Mouse (Mus musculus) lung, embryonic 16.5 days (tissue): Measurements from ENCODE around the gene Rcan2. TPM values are rescaled to one million over a fixed set of nuclear protein-coding genes. Genes with fewer than 3 reads are reported as not detected.
"Not testable (repeated sequence)": the region's sequence is repeated elsewhere in the genome, so short reads cannot be mapped to it uniquely, and the experiment has no call there.

Experiments used
- ATAC-seq: fragments of 200-750 bp; cut with Nextera tagmentation; 2 replicates; pipeline ENCODE4 v1.8.0; 2017; ENCODE audit warnings: low read depth, mild to moderate bottlenecking, moderate library complexity
- H3K27ac ChIP-seq: fragments of 300-500 bp; sonication (generic); 2 replicates; pipeline ENCODE4 v1.5.1; 2014; ENCODE audit warnings: mild to moderate bottlenecking, control low read depth, low read length
- H3K27me3 ChIP-seq: fragments of 300-500 bp; sonication (generic); 2 replicates; pipeline ENCODE4 v1.6.1; 2014; ENCODE audit warnings: low read depth, low read length, mixed read lengths; ENCODE audit not compliant: control insufficient read depth, insufficient read depth
- H3K36me3 ChIP-seq: fragments of 300-500 bp; sonication (generic); 2 replicates; pipeline ENCODE4 v1.6.1; 2014; ENCODE audit warnings: low read length; ENCODE audit not compliant: control insufficient read depth, insufficient read depth
- H3K4me1 ChIP-seq: fragments of 300-500 bp; sonication (generic); replicated peaks from 2 replicates; pipeline ENCODE4 v1.6.1; 2014; ENCODE audit warnings: low read length, mixed read lengths; ENCODE audit not compliant: control insufficient read depth, insufficient read depth
- H3K4me2 ChIP-seq: fragments of 300-500 bp; sonication (generic); 2 replicates; pipeline ENCODE4 v1.6.1; 2014; ENCODE audit warnings: low read depth, low read length, control low read depth
- H3K4me3 ChIP-seq: fragments of 300-500 bp; sonication (generic); 2 replicates; pipeline ENCODE4 v1.5.1; 2014; ENCODE audit warnings: mild to moderate bottlenecking, low read length, control low read depth
- H3K9ac ChIP-seq: fragments of 300-500 bp; sonication (generic); 2 replicates; pipeline ENCODE4 v1.6.1; 2014; ENCODE audit warnings: low read length, control low read depth
- H3K9me3 ChIP-seq: fragments of 300-500 bp; sonication (generic); 2 replicates; pipeline ENCODE4 v1.6.1; 2016; ENCODE audit warnings: low read length; ENCODE audit not compliant: control insufficient read depth
- WGBS: fragments of 180-500 bp; shearing (Covaris S2); extraction: QIAGEN DNeasy Blood & Tissue Kit; methylation state at CpG from one replicate; pipeline ENCODE4 v1.1.7; 2014; 5-methylcytosine and 5-hydroxymethylcytosine counted together
- polyA plus RNA-seq: library from polyadenylated mRNA; unstranded; fragments of >200 nt; fragmentation: Nextera tagmentation; extraction: Ambion mirVana; gene quantifications from 2 replicates; pipeline ENCODE4 v1.2.1, GENCODE M21; 2015

Gene Rcan2
- polyA plus RNA-seq, 1 experiment from 2014 or later = 5.3 TPM

- Histone ChIP-seq H3K9ac (no peak overlapping the region), H3K4me2 (no peak overlapping the region), H3K36me3 (no peaks in the 10 kb centered on the region), H3K4me1 (no peaks in the 10 kb centered on the region), H3K27ac (no peak overlapping the region), H3K9me3 (no peaks in the 10 kb centered on the region), H3K27me3 (no peaks in the 10 kb centered on the region), H3K4me3 (no peak overlapping the region)
- no peak for ATAC-seq
- 72% methylated on average over 6 of the region's 6 CpGs for WGBS
Observed at GRCm38 (mm10) chr17:43818390-43818789, 17.2 kb downstream of the Rcan2 start.

GRCm38 (mm10) chr17:43820904-43821303 is 19.8 kb downstream of the Rcan2 start:
- Histone ChIP-seq H3K4me1 (no peaks in the 10 kb centered on the region), H3K4me2 (no peak overlapping the region), H3K36me3 (no peaks in the 10 kb centered on the region), H3K27me3 (no peaks in the 10 kb centered on the region), H3K27ac (no peak overlapping the region), H3K4me3 (no peak overlapping the region), H3K9ac (no peak overlapping the region), H3K9me3 (no peaks in the 10 kb centered on the region)
- 80% methylated on average over 2 of the region's 2 CpGs for whole genome bisulfite sequencing
- no peak for ATAC-seq

GRCm38 (mm10) chr17:43822207-43822606 is 21.1 kb downstream of the Rcan2 start:
- Histone ChIP-seq H3K4me2 (no peak overlapping the region), H3K36me3 (no peaks in the 10 kb centered on the region), H3K4me1 (no peaks in the 10 kb centered on the region), H3K27ac (no peak overlapping the region), H3K9me3 (no peaks in the 10 kb centered on the region), H3K9ac (no peak overlapping the region), H3K27me3 (no peaks in the 10 kb centered on the region), H3K4me3 (no peak overlapping the region)
- WGBS = 34% methylated on average over 6 of the region's 6 CpGs
- no peak for ATAC-seq

GRCm38 (mm10) chr17:43822630-43823029 is 21.5 kb downstream of the Rcan2 start:
- H3K27ac ChIP-seq = no peak overlapping the region
- H3K4me1 ChIP-seq = no peaks in the 10 kb centered on the region
- no peak overlapping the region for H3K4me3 ChIP-seq
- H3K27me3 ChIP-seq = no peaks in the 10 kb centered on the region
- no peak for ATAC-seq
- no peak overlapping the region for H3K9ac ChIP-seq
- H3K4me2 ChIP-seq = no peak overlapping the region
- H3K9me3 ChIP-seq = no peaks in the 10 kb centered on the region
- 57% methylated on average over 2 of the region's 2 CpGs for WGBS
- H3K36me3 ChIP-seq = no peaks in the 10 kb centered on the region

GRCm38 (mm10) chr17:43824781-43825410 is 23.7 kb downstream of the Rcan2 start:
- WGBS = 77% methylated on average over 10 of the region's 10 CpGs
- Histone ChIP-seq H3K4me1 (no peaks in the 10 kb centered on the region), H3K9ac (no peak overlapping the region), H3K27me3 (no peaks in the 10 kb centered on the region), H3K4me2 (no peak overlapping the region), H3K27ac (no peak overlapping the region), H3K36me3 (no peaks in the 10 kb centered on the region), H3K9me3 (no peaks in the 10 kb centered on the region), H3K4me3 (no peak overlapping the region)
- ATAC-seq = no peak

- H3K27me3 ChIP-seq, H3K4me3 ChIP-seq, ATAC-seq, H3K9me3 ChIP-seq, H3K27ac ChIP-seq, H3K36me3 ChIP-seq, H3K4me1 ChIP-seq, H3K4me2 ChIP-seq, H3K9ac ChIP-seq: not testable (repeated sequence)
- 47% methylated on average over 1 of the region's 1 CpGs for WGBS
Observed at GRCm38 (mm10) chr17:43825411-43825785, 24.2 kb downstream of the Rcan2 start.

- H3K27me3 ChIP-seq = no peaks in the 10 kb centered on the region
- H3K36me3 ChIP-seq = no peaks in the 10 kb centered on the region
- no peak overlapping the region for H3K9ac ChIP-seq
- no peak overlapping the region for H3K4me2 ChIP-seq
- ATAC-seq = no peak
- H3K27ac ChIP-seq = no peak overlapping the region
- H3K4me3 ChIP-seq = no peak overlapping the region
- H3K9me3 ChIP-seq = no peaks in the 10 kb centered on the region
- WGBS = 48% methylated on average over 3 of the region's 3 CpGs
- no peaks in the 10 kb centered on the region for H3K4me1 ChIP-seq
Observed at GRCm38 (mm10) chr17:43827261-43827660, 26.1 kb downstream of the Rcan2 start.

- Histone ChIP-seq H3K27ac (no peak overlapping the region), H3K36me3 (no peaks in the 10 kb centered on the region), H3K9ac (no peak overlapping the region), H3K4me3 (no peak overlapping the region), H3K4me2 (no peak overlapping the region; the same call in 1 of the 2 replicates), H3K27me3 (no peaks in the 10 kb centered on the region), H3K4me1 (no peaks in the 10 kb centered on the region), H3K9me3 (no peaks in the 10 kb centered on the region)
- WGBS = 63% methylated on average over 15 of the region's 15 CpGs
- no peak for ATAC-seq
Observed at GRCm38 (mm10) chr17:43832401-43833124, 31.4 kb downstream of the Rcan2 start.

GRCm38 (mm10) chr17:43840208-43840607 is 39.1 kb downstream of the Rcan2 start:
- ATAC-seq = no peak
- no peak overlapping the region for H3K4me2 ChIP-seq
- H3K4me1 ChIP-seq = no peaks in the 10 kb centered on the region
- 77% methylated on average over 9 of the region's 9 CpGs for WGBS
- H3K27me3 ChIP-seq = no peaks in the 10 kb centered on the region
- no peaks in the 10 kb centered on the region; the same call in 1 of the 2 replicates for H3K9me3 ChIP-seq
- H3K36me3 ChIP-seq = no peaks in the 10 kb centered on the region
- no peak overlapping the region for H3K9ac ChIP-seq
- no peak overlapping the region for H3K27ac ChIP-seq
- no peak overlapping the region for H3K4me3 ChIP-seq
